Mouse (Mus musculus) T-helper 17 cell (primary cell): ENCODE measurements around the gene Umps.

Experiments
- in situ Hi-C, 2 experiments: fragments of 300-600 bp; cut with MboI, MseI; formaldehyde crosslinking; loops; 1 replicate in 1 of 2; 2 replicates in 1 of 2; pipeline ENCODE4 v1.15.1; 2025; ENCODE audit warnings: high pct_unique_total_duplicates in 2 of 2

The Umps gene

DNA sequence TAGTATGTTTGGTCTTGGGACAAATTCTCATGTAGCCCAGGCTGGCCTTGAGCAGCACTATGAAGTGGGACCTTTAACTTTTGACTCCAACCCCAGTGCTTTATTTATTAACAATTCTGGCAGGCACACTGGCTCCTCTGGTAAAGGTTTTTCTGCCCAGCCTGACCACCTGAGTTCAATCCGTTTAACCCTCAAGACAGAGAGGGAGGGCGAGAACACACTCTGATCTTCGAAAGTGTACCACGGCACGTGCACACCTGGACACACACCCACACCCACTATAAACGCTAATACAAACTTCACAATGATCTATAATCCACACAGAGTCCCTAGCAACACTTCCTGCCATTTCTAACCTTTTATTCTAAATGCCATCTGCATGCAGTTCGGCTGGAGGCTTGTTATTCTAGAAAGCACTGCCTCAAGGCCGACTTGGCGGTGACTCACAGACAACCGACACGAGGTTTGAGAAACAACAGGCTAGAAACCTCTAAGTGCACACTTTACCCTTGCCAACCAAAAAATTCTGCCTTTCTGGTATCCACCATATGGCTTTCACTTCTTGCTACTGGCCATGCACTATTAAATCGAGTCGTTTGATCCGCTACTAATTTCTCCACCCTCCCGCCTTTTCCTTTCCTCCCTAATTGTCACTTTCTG is 830 bp downstream of the Umps start:
- in situ Hi-C loops = loop anchor here in 1 of 2 experiments (25.0 kb wide), 1 partner anchor 1529 kb away; the partner anchor contains the start of gene Pcyt1a

DNA sequence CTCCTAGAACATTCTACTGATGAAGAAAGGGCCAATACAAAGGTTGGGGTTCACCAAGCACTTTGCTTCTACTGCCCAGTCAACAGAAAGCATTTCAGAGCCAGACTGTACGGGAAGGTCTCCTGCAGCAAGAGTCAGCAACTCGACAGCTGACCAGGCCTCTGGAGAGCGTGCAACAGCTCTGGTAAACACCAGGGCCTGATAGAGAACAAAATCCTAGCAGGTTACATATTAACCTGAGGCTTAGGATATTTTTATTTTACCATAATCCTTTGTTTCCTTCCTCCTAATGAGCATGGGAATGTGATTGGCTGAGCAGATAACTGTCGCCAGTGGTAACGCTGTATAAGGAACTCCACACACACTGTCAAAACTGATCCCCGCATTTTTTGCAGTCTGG is 3.3 kb downstream of the Umps start:
- in situ Hi-C loops = loop anchor here in 1 of 2 experiments (25.0 kb wide), 1 partner anchor 1526 kb away; the partner anchor contains the start of gene Pcyt1a

DNA sequence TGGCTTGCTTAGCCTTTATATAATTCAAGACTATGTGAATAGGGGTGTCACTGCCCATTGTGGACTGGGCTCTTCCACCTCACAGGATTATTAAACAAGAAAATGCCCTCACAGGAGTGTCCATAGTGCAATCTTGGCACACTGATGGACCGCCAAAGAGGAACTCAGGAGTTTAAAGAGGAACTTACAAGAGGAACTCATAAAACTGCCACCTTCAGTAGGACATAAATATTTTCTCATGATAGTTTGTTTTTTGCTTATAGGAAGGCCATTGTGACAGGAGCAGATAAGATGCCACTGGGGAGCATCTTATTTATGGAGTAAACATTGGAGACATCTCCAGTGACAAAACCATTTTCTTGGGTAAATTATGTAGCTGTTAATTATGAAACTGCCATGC is 12.0 kb downstream of the Umps start:
- in situ Hi-C loops = loop anchor here in 1 of 2 experiments (25.0 kb wide), 1 partner anchor 1517 kb away; the partner anchor contains the start of gene Pcyt1a

DNA sequence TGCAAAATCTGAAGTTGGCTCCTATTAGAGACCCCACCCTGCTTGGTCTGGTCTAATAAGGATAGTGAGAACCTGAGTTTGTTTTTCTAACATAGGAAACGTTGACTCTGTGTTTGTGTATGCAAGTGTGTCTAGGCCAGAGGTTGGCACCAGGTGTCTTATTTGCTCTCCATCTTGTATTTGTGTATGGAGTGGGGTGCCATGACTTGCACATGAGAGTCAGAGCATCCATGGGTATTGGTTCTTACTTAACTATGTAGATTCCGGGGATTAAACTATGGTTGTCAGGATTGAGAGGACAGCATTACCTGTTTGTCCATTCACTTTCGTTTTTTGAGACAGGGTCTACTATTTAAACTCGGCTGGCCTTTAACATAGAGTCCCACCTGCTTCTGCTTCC is 13.8 kb downstream of the Umps start:
- in situ Hi-C loops = loop anchor here in 1 of 2 experiments (25.0 kb wide), 1 partner anchor 1516 kb away; the partner anchor contains the start of gene Pcyt1a

DNA sequence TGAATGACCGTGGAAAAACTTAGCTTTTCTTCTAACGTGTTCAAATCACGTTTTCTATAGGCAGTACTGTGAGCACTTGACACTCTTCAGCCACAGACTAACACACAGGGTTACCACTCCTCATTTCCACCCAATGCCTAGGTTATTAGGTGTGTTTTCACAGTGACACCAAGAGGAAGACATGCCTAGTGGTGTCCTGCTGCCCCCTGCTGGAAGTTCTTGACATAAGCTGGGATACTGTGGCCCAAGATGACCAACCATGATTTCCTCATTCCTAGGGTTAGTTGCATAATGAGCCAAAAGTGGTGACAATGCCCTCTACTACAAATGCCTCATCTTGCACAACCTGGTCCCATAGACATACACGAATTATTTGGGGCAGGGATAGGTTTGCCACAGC is 16.0 kb downstream of the Umps start:
- in situ Hi-C loops = loop anchor here in 1 of 2 experiments (25.0 kb wide), 1 partner anchor 1514 kb away; the partner anchor contains the start of gene Pcyt1a

DNA sequence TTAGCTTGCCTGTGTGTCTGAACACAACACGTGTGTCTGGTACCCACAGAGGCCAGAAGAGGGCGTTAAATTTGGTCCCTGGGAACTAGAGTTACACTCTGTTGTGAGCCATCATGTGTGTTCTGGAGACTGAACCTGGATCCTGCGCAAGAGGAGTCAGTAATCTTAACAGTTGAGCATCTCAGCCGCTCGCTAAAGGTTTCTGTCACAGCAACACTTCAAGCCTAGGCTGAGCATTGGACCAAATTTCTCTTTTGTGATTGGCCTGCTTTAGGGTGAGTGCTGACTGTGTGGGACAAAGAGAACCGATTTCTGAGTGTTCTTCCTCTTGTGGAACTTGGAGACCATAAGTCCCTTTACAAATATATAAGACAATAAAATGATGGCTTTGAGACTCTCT is 16.5 kb downstream of the Umps start:
- in situ Hi-C loops = loop anchor here in 1 of 2 experiments (25.0 kb wide), 1 partner anchor 1513 kb away; the partner anchor contains the start of gene Pcyt1a

DNA sequence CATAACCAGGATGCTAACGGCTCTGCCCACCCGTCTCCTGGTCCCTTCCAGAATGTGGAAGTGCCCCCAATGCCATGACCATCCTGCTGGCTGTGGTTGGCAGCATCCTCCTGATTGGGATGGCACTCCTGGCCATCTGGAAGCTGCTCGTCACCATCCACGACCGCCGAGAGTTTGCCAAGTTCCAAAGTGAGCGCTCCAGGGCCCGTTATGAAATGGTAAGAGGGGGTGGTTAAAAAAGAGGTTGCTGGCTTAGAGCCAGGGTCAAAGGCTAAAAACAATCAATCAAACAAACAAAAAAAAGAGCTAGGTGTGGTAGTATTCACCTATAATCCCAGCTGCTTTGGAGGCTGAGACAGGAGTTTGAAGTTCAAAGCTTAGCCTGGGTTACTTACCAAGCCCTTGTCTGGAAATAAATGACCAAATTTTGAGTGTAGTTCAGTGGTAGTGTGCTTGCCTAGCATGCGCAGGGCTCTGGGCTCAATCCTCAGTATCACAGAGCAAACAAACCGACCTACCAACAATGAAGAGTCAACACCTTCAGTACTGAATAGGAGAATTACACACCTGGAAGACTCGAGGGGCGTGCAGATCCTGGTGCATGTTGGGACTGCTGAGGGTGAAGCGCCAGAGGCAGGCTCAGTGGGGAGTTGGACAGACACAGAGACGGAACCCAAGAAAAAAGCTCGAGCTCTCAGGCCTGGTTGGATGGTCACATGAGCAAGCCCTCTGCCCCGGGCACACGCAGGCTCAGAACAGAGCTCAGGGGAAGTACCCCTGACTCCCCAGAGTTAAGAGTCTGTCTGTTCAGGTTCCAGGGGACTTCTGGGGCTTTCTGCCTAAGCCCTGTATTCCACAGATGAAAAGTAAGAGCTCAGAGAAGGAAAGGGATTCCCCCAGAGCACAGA is 18.9 kb downstream of the Umps start:
- in situ Hi-C loops = loop anchor here (5.0 kb wide), 2 partner anchors 121 to 126 kb away; partner anchors contain the start of gene Itgb5 (in 1 of the 2)

DNA sequence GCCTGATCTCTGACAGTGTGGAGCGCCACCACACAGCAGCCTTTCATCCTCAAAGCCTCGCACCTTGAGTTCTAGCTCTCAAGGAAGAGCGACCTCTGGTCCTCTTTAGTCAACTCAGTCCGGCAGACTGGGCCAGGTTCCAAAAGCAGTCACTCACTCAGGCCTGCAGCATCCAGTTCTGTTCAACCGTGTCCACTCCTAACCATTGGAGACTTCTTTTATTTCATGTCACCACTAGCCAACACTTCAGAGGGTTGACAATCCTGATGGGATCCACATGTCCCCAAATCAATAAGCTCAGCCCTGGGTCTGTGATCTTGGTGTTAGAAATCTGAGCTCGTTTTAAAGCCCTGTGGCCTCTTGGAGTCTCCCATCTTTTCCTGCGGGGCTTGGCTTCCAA is 20.8 kb downstream of the Umps start:
- in situ Hi-C loops = loop anchor here (5.0 kb wide), 2 partner anchors 119 to 124 kb away; partner anchors contain the start of gene Itgb5 (in 1 of the 2)

DNA sequence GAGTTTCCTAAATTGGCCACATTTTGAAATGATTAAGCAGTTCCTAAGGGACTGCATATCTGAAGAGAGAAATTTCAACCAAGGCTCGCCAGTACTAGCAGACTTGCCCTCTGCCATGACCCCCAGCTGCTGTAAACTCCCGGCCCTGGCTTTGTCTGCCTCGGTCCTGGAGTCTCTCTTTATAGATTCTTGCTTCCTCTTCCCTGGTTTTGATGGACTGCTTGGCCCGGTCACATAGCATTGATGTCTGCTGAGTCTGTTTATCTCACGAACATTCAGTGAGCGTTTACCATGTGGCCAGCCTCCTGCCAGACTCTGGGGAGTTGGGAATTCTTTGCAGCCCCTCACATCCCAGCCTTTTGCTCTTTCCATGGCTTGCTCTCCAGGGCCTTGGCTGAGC is 22.1 kb downstream of the Umps start:
- in situ Hi-C loops = loop anchor here (5.0 kb wide), 2 partner anchors 117 to 122 kb away; partner anchors contain the start of gene Itgb5 (in 1 of the 2)

DNA sequence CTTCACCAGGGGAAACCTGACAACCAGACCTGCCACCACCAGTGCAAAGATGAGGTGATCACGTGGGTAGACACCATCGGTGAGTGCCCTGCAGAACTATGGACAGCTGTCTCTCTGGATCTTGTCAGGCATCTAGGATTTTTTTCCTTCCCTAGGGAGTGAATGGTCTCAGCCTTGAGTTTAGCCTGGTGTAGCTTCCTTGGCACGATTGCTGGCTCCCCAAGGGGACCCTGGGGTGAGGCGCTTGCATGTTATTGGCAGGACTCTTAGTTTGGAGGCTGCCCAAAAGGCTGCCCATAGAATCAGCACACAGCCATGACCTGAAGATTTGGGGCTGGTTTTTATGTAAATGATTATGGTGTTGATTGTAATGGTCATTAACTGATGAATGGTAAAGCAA is 22.7 kb downstream of the Umps start:
- in situ Hi-C loops = no loop called here

DNA sequence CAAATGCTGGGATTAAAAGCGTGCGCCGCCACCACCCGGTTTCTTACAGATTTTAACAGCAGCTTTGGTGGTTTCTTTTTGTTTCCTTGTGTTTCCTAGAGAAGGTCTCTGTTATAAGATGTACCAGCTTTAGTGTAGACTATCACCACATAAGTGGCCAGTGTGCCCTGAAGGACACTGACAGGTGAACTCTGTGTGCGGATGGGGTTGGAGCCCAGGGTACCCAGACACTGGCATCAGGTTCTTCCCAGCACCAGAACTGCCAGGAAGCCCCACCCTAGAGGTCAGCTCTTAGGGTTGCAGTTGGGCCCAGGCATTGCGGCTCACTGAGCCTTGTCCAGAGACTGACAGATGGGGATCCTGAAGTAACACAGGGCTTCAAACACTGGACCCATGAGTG is 23.4 kb downstream of the Umps start:
- in situ Hi-C loops = no loop called here

DNA sequence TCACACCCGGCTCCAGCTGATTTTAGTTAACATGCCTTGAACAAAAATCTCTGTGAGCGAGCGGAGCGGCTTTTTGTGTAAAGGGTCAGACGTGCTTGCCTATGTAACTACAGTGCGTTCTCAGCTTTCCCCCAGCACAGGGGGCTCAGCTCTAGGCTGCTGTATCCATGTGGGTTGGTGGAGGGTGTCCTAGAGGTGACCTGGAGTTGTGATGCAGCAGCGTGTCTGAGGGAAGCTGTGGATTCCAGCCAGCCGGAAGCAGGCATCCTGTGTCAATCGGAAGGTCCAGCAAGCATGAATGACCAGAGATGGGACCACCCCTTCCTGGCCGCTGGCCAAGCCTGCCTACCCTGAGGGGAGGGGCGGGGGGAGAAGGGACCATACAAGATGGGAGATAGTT is 24.5 kb downstream of the Umps start:
- in situ Hi-C loops = no loop called here

DNA sequence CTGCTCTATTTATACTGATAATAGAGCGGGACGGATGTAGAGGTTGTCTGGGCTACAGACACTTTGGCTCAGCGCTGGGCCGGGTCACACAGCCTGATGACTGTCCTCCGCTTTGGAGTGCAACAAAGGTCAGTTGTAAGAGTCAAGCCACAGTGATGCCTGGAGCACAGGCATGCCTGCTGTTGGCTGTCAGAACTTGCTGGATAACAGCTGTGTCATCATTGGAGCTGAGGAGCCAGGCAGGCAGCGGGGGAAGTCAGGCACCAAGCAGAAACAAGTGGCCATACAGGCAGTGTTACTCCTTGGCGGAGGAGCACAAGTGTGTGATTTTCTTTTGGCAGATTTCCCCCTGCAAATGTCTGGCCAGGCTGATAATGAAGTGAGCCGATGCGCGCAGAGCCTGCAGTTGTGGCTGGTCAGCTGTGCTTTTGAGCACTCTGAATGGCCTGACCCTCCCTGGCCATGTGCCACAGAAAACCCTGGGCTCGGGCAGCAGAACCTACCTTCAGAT is 25.5 kb downstream of the Umps start:
- in situ Hi-C loops = no loop called here

DNA sequence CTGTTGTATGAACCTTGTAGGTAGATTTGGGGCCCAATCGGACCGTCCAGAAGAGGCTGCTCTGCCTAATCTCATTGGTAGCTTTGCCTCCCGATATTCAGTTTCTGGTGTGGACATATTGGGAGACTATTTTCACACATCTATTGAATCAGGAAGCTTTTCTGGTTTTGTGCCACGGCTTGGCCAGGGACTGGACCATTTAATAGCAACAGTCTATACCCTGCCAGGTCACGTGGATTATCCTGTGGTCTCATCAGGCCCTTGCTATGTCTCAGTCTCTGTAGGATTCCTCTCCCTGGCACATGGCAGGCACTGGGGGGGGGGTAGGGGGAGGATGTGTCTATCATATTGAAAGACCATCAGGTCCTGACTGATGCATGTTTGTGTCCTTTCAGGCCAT is 26.7 kb downstream of the Umps start:
- in situ Hi-C loops = no loop called here

DNA sequence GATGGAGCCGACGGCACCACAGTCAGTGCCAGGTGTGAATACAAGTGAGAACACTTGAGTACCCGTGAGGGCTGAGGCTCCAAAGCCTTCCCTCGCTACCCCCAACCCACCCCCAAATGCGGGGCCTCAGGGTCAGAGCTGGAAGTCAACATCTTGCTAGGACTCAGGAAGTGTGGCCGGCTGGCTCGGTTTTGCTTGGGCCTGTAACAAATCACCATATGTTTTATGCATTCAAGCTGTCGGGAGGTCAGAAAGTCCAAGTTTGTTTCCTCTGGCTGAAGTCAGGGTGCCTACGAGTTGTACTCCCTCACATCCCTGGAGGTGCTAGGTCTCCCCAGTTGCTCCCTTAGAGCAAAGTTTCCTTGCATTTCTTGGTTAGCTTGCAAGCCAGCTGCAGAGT is 27.2 kb downstream of the Umps start:
- in situ Hi-C loops = no loop called here

DNA sequence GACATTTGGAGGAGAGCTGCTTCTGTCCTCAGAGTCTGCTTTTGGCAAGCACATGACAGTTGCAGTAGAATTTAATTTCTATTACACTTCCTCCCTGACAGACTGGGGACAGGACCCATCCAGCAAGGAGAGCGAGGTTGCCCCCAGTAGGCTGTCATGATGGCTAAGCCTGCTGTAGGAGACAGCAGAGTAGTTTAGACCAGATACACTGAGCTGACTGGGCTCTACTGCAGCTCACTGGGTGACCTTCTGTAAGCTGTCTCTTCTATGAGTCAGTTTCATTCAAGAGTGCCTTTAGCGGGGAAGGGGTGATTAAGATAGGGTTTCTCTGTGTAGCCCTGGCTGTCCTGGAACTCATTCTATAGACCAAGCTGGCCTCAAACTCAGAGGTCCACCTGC is 27.7 kb downstream of the Umps start:
- in situ Hi-C loops = no loop called here

DNA sequence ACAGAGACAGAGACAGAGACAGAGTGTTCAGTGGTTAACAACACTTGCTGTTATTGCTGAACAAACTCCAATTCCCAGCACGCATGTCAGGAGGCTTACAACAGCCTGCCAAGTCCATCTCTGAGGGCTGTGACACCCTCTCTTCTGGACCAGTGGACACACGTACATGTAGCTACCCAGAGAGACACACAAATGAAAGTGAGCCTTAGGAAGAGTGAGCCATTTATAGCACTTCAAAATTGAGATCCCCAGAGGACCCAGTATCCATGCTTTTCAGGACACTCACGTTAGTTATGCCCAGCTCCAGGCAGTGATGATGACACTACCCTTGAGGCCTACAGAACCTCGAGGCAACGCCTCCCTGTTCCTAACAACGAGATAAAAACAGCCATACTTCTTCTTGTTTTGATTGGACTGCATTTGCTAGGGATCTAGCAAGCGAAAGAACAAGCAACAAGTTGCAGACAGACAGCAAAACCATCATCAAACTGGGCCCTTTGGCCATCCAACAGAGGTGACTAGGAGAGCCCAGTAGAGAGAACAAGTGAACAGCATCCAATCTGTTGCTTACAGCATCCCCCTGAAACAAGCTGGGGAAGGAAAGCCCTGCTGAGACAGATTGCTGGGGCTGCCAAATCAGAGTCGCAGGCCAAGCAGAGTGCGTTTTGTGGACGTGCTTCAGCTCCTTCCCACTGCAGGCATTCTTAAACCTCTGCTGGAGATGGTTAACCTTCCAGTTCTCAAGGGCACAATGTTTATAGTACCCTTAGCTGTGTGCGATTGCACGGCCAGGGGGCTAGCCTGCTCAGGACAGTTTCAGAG is 28.3 kb downstream of the Umps start:
- in situ Hi-C loops = no loop called here

DNA sequence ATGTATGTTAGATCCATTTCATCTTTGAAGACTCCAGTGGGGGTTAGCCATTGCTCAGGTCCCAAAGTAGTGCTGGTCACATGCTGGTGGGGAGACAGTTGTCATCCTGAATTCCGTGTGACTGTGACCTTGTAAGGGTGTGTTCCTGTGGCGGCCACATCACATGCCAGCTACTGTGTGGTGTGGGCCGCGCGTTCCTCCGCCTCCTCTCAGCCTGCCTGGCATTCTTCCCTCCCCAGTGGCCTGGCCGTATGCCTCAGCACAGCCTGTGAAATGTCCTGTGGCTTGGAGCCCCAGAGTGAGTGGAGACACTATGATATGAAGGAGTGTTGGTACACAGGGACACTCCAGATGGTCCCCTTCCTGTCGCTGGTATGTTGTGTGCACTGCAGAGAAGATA is 29.3 kb downstream of the Umps start:
- in situ Hi-C loops = no loop called here

DNA sequence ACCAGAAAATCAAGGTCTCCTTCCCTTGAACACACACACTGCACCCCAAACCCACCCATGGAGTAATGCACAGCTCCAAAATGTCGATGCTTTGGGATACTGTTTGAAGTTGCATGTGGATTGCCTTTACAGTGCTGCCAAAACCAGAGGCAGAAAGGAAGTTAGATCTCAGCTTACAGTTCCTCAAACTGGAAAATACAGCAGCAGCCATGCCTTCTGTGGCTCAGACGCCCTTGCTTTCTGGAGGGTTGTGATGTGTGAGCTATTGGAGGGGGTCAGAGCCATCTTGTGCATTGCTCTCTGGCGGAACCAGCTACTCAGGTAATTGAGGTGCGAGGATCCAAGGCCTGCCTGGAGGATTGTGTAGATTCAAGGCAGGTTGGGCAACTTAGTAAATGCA is 30.0 kb downstream of the Umps start:
- in situ Hi-C loops = no loop called here

DNA sequence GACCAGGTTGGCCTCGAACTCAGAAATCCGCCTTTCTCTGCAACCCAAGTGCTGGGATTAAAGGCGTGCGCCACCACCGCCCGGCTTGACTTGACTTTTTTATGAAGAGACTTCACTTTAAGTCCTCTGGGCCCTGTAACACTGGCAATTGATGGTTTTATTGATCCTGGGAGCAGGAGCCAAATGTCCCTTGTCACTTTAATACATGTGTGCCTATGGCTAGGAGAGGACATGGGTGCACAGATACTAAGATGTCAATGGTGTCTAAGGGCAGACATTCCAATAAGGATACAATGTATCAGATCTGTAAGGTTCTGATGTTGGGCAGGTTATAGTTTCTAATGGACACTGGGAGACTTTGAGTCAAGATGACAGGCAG is 31.4 kb downstream of the Umps start:
- in situ Hi-C loops = no loop called here
